Mouse (Mus musculus) forebrain, embryonic 15.5 days (tissue): ENCODE results near the gene Bicra. TPM values are rescaled to one million over a fixed set of nuclear protein-coding genes. Genes with fewer than 3 reads are reported as not detected.
A peak's percentile ranks its signal among the peaks of the same experiment; 100 is the strongest.

Experiments
- ATAC-seq: fragments of 200-750 bp; cut with Nextera tagmentation; replicated peaks from 2 replicates; pipeline ENCODE4 v1.8.0; 2017; ENCODE audit warnings: mild to moderate bottlenecking, moderate TSS enrichment, moderate library complexity
- H3K27ac ChIP-seq: fragments of 300-500 bp; sonication (generic); replicated peaks from 2 replicates; pipeline ENCODE4 v1.5.1; 2015; ENCODE audit warnings: mild to moderate bottlenecking, inconsistent platforms
- H3K27me3 ChIP-seq: fragments of 300-500 bp; sonication (generic); 2 replicates; pipeline ENCODE4 v1.6.1; 2015; ENCODE audit warnings: inconsistent platforms
- H3K36me3 ChIP-seq: fragments of 300-500 bp; sonication (generic); 2 replicates; pipeline ENCODE4 v1.6.1; 2015; ENCODE audit warnings: mild to moderate bottlenecking, inconsistent platforms
- H3K4me1 ChIP-seq: fragments of 300-500 bp; sonication (generic); 2 replicates; pipeline ENCODE4 v1.6.1; 2015; ENCODE audit warnings: inconsistent platforms
- H3K4me2 ChIP-seq: fragments of 300-500 bp; sonication (generic); replicated peaks from 2 replicates; pipeline ENCODE4 v1.6.1; 2015; ENCODE audit warnings: mild to moderate bottlenecking, inconsistent platforms
- H3K4me3 ChIP-seq: fragments of 300-500 bp; sonication (generic); 2 replicates; pipeline ENCODE4 v1.5.1; 2015; ENCODE audit warnings: mild to moderate bottlenecking, inconsistent platforms
- H3K9ac ChIP-seq: fragments of 300-500 bp; sonication (generic); replicated peaks from 2 replicates; pipeline ENCODE4 v1.6.1; 2015; ENCODE audit warnings: mild to moderate bottlenecking, inconsistent platforms
- H3K9me3 ChIP-seq: fragments of 300-500 bp; sonication (generic); 2 replicates; pipeline ENCODE4 v1.6.1; 2016; ENCODE audit warnings: inconsistent platforms
- WGBS: fragments of 180-500 bp; shearing (Covaris S2); methylation state at CpG from one replicate; pipeline ENCODE4 v1.1.7; 2015; ENCODE audit warnings: mixed read lengths; 5-methylcytosine and 5-hydroxymethylcytosine counted together
- polyA plus RNA-seq: library from polyadenylated mRNA; unstranded; fragments of >200 nt; fragmentation: Nextera tagmentation; extraction: Ambion mirVana; gene quantifications from 2 replicates; pipeline ENCODE4 v1.2.1, GENCODE M21; 2015

Bicra gene
- polyA plus RNA-seq = 10.1 and 10.7 TPM in 2 replicates

DNA sequence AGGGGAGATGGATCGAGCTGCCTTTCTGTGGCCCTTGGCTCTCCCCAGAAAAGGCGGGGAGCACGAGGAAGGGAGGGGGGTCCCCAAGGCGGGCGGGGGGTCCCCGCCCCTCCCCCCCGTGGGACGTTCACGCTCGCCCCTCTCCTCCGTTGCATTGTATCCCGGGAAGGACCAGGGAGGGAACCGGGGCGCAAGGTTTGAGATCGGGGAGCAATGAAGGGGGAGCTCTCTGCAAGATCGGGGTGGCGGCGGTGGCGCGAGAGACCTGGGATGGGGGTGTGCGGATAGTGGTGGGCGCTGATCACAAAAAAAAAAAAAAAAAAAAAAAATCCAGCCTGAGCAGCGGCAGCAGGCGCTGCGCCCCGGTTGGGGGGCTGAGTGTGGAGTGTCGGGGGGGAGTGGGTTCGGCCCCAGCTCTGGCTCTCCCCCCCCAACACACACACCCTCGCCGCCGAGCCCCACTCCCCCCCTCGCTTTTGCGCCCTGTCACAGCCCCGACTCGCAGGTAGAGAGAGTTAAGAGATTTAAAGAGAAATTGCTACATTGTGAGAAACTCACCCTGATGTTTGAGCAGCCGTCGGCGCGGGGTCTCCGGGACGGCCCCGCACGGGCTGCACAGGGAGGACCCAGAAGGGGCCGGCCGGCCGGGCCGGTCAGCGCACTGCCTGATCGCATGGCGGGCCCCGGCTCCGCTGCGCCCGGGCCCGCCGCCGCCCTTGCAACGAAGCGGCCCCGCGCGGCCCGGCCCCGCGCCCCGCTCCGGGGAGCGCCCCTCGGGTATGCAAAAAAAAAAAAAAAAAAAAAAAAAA, at the start of gene Bicra:
Bicra (minus strand) TSS at position 584 of the 809 bp plus-strand sequence.
- Histone ChIP-seq H3K4me1 (peaks cover 65% of the 10 kb centered on the region), H3K9me3 (no peaks in the 10 kb centered on the region), H3K9ac (peak within 1 kb of the TSS; percentile 97), H3K4me3 (peak within 1 kb of the TSS; percentile 89), H3K27me3 (no peaks in the 10 kb centered on the region), H3K4me2 (peak within 1 kb of the TSS; percentile 75), H3K27ac (peak within 1 kb of the TSS; percentile 98), H3K36me3 (no peaks in the 10 kb centered on the region)
- ATAC-seq = peak; percentile 73
- 1% methylated on average over 57 of the region's 69 CpGs for WGBS

DNA sequence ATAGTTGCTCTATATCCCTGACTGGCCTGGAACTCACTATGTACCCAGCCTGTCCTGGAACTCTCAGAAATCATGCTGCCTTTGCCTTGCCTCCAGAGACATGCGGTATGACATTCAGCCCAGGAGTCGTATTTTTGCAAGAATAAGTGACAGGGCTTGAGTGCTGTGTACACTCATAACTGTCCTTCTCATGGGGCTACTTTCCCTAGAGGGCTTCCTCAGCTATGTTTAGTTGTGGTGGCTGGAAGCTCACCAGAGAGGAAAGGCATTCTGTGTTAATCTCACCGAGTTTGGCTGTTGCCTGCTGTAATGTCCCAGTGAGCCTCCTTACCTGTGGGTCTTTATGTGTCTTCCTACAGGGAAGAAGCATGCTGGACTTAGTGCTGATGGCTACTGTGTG, 46.9 kb upstream of the Bicra start:
- Histone ChIP-seq H3K4me2 (no peak overlapping the region), H3K9ac (no peak overlapping the region), H3K27ac (no peak overlapping the region), H3K4me3 (no peak overlapping the region), H3K36me3 (no peaks in the 10 kb centered on the region), H3K9me3 (no peaks in the 10 kb centered on the region), H3K4me1 (peaks cover 13% of the 10 kb centered on the region), H3K27me3 (no peaks in the 10 kb centered on the region)
- WGBS = 67% methylated on average over 3 of the region's 3 CpGs
- no peak for ATAC-seq

DNA sequence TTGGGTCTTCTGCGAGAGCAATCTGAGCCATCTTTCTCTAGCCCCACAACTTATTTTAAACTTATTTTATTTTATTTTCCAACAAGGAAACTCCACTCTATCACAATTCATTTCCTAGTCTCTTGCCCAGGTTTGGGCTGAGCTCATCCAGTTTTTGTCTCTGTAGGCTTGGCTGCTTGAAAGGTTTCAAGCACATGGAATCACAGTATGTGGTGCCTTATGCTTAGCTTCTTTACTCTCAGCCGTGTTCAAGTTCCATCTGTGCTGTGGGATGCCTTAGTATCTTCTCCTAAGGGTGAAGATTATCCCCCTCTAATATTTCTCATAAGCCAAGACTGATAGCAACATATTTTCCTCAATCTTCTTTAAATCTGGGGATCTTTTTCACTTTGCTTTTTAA, 39.9 kb upstream of the Bicra start:
- Histone ChIP-seq H3K36me3 (no peaks in the 10 kb centered on the region), H3K27me3 (no peaks in the 10 kb centered on the region), H3K4me1 (no peaks in the 10 kb centered on the region), H3K27ac (no peak overlapping the region), H3K4me3 (no peak overlapping the region), H3K9me3 (no peaks in the 10 kb centered on the region), H3K4me2 (no peak overlapping the region), H3K9ac (no peak overlapping the region)
- 75% methylated on average over 2 of the region's 2 CpGs for WGBS
- no peak for ATAC-seq

DNA sequence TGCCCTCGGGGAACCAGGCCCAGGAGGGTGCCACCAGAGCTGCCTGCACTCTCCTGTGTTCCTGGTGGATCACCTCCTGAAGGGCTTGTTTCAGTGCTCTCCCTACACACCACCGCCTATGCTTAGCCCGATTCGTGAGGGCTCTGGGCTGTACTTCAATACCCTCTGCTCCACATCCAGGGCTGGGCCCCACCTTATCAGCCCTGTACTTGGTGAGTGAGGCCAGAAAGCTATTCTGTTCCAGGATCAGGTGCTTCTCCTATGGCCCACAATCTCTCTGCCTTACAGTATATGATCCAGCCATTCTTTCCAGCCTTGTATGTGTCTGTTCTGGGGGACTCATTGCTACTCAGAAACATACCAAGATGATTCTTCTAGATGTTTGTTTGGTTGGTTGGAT, 35.6 kb upstream of the Bicra start:
- no peaks in the 10 kb centered on the region for H3K36me3 ChIP-seq
- H3K9me3 ChIP-seq = no peaks in the 10 kb centered on the region
- H3K27ac ChIP-seq = no peak overlapping the region
- no peak for ATAC-seq
- no peak overlapping the region for H3K4me2 ChIP-seq
- H3K27me3 ChIP-seq = no peaks in the 10 kb centered on the region
- H3K4me3 ChIP-seq = no peak overlapping the region
- no peak overlapping the region for H3K9ac ChIP-seq
- no peaks in the 10 kb centered on the region for H3K4me1 ChIP-seq
- 61% methylated on average over 4 of the region's 4 CpGs for WGBS

DNA sequence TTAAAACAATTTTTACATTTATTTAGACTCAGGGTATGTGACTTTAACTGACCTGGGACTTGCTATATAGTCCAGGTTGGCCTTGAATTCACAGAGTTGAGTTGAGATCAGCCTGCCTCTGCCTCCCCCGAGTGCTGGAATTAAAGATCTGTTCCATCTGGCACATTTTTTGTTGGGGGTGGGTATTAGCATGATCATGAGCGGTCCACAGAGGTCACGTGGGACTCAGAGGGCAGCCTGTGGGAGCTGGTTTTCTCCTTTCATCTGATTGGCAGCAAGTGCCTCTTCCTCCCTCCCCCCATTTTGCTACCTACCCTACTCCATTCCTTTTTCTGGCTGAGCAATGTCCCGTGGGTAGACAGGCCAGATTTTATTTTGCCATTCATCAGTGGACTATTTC, 32.9 kb upstream of the Bicra start:
- WGBS = 68% methylated on average over 4 of the region's 4 CpGs
- H3K27ac ChIP-seq = no peak overlapping the region
- ATAC-seq = no peak

DNA sequence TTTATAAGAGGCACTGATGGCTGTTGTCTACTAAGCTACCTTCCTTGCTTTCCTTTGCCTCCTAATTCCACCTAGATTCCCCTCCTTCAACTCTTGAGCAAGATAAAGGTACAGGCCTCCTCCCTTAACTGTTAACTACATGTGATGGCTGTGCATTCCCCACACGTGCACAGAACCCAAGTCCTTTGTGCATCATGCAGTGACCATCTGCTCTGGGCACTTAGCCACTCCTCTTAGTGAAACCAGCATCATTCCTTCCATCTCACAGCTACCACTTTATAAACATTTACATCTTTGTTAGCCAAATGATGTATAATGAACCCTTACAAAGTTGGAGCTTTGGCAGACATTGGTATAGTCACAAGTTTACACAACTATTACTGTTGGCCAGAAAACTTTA, 32.2 kb upstream of the Bicra start:
- WGBS = 50% methylated on average over 1 of the region's 1 CpGs
- no peaks in the 10 kb centered on the region for H3K4me1 ChIP-seq
- H3K9ac ChIP-seq = no peak overlapping the region
- H3K9me3 ChIP-seq = no peaks in the 10 kb centered on the region
- no peaks in the 10 kb centered on the region for H3K27me3 ChIP-seq
- no peak overlapping the region for H3K4me2 ChIP-seq
- ATAC-seq = no peak
- no peak overlapping the region for H3K27ac ChIP-seq
- no peaks in the 10 kb centered on the region for H3K36me3 ChIP-seq
- no peak overlapping the region for H3K4me3 ChIP-seq

More for the DNA sequence above, 32.9 kb upstream of the Bicra start:
- Histone ChIP-seq H3K4me1 (no peaks in the 10 kb centered on the region), H3K27me3 (no peaks in the 10 kb centered on the region), H3K9me3 (no peaks in the 10 kb centered on the region), H3K9ac (no peak overlapping the region), H3K4me3 (no peak overlapping the region), H3K36me3 (no peaks in the 10 kb centered on the region), H3K4me2 (no peak overlapping the region)

DNA sequence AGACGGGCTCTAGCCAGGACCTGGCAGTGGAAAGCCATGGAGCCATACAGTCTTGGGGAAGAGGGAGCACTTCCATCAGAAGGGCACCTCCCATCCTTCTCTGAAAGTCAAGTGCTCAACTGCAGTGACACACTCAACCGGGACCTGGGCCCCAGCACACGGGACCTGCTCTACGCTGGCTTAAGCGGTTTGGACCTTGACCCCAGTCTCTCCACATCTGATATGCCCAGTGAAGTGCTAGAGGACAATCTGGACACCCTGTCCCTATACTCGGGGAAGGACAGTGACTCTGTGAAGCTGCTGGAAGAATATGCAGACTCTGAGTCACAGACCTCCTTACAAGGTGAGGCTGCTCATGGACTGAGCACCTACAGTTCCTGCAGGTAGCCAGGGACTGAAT, 24.2 kb upstream of the Bicra start:
- no peak overlapping the region for H3K27ac ChIP-seq
- no peak overlapping the region for H3K4me2 ChIP-seq
- H3K9ac ChIP-seq = no peak overlapping the region
- H3K27me3 ChIP-seq = no peaks in the 10 kb centered on the region
- no peak overlapping the region for H3K4me3 ChIP-seq
- H3K9me3 ChIP-seq = no peaks in the 10 kb centered on the region
- 83% methylated on average over 6 of the region's 6 CpGs for WGBS
- no peaks in the 10 kb centered on the region for H3K36me3 ChIP-seq
- no peak for ATAC-seq
- no peaks in the 10 kb centered on the region for H3K4me1 ChIP-seq

DNA sequence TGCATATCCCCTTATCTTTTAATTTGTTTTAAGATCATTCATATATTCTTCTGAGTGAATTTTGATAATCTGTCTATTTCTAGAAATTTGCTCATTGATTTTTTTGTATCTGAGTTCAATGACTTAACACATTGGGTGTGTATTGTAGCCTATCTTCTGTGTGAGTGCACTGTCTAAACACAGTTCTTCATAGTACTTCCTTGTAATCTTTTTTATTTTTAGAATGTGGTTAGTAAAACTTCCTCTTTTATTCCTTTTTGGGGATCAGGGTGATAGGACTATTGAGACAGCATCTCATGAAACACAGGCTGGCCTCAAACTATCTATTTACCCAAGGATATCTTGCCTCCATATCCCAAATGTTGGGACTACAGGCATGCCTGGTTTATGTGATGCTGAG, 23.1 kb upstream of the Bicra start:
- no peak overlapping the region for H3K27ac ChIP-seq
- ATAC-seq = no peak
- H3K4me2 ChIP-seq = no peak overlapping the region
- no peak overlapping the region for H3K4me3 ChIP-seq
- no peaks in the 10 kb centered on the region for H3K36me3 ChIP-seq
- H3K4me1 ChIP-seq = no peaks in the 10 kb centered on the region
- H3K27me3 ChIP-seq = no peaks in the 10 kb centered on the region
- H3K9me3 ChIP-seq = no peaks in the 10 kb centered on the region
- H3K9ac ChIP-seq = no peak overlapping the region

DNA sequence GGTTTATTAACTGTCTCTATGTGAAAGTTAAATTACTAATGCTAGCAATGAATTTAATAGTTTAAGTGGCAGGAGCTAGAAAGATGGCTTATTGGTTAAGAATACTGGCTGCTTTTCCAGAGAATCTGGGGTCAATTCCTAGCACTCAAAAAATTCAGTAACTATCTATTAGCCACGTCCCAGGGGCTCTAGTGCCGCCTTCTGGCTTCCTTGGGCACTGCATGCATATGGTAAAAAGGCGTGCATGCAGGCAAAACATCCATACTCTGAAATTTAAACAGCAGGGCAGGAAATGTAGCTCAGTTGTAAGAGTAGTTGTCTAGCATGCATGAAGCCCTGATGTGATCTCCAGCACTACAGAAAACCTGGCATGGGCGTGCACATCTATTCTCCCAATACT, 15.8 kb upstream of the Bicra start:
- no peak for ATAC-seq
- Histone ChIP-seq H3K36me3 (no peaks in the 10 kb centered on the region), H3K27ac (no peak overlapping the region), H3K9me3 (no peaks in the 10 kb centered on the region), H3K9ac (no peak overlapping the region), H3K4me1 (no peaks in the 10 kb centered on the region), H3K4me3 (no peak overlapping the region), H3K27me3 (peaks cover 11% of the 10 kb centered on the region), H3K4me2 (no peak overlapping the region)
- WGBS = 29% methylated on average over 4 of the region's 4 CpGs

DNA sequence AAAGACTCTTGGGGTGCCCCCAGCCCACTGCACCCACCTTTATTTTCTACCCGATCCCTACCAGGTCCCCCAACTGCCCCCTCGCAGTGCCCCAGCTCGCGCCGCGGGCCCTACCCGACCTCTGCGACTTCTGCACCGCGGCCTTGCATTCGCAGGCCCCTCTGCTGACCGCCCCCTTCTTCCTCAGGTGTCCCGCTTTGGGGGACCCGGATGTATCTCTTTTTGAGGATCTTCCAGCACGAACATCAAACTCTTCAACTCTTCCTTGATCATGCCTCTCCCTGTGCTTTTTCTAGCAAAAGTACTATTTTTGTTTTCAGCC, 14.3 kb upstream of the Bicra start:
- 79% methylated on average over 15 of the region's 15 CpGs for WGBS
- H3K4me3 ChIP-seq = no peak overlapping the region
- H3K27me3 ChIP-seq = peaks cover 11% of the 10 kb centered on the region

DNA sequence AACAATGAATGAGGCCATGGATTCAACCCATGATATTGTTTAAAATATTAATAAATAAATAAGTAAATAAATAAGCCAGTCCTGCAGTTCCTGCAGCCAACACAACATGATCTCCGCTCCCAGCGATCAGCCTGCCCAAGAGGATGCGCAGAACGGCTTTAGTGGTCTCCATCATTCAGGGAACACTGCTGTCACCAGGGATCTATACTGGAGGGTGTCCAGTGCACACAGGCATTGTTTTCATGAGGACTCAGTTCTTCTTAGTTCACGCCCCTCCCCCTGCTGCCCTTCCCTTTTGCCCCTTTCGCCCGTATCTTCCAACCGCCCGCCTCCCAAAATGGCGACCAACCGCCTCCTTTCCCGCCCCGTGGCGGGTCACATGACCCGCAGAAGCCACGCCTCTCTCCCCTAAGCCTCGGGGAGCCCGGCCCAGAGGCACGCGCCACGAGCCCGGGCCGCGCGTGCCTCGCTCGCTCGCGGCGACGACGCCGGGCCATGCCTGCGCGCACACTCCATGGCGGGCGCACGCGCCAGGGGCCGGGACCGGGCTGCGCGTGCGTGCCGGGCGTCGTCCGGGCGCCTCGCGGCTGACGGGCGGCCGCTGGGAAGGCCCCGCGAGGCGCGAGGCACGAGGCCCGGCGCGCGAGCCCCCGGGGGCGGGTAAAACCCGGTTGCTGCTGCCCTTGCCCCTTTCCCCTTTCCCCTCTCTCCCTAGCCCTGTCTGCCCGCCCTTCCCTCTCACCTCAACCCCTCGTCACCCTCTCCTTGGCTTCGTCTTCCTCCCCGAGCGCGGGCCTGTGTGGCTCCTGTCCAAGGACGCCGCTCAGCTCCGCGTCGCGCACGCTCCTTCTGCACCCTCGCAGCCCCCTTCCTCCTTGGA, 13.7 kb upstream of the Bicra start, which contains the start of gene Zfp541:
Zfp541 (plus strand) TSS at position 596 of the 880 bp plus-strand sequence.
- Histone ChIP-seq H3K27ac (no peak within 1 kb of the TSS), H3K27me3 (peaks cover 11% of the 10 kb centered on the region), H3K4me1 (no peaks in the 10 kb centered on the region), H3K36me3 (no peaks in the 10 kb centered on the region), H3K9ac (no peak within 1 kb of the TSS), H3K4me2 (peak within 1 kb of the TSS; percentile 19; the same call in 1 of the 2 replicates), H3K9me3 (no peaks in the 10 kb centered on the region), H3K4me3 (0 out of 2 replicates have a peak within 1 kb of the TSS, but pooled peaks have one; percentile 10)
- WGBS = 51% methylated on average over 68 of the region's 80 CpGs
- 0 out of 2 replicates have a peak, but pooled peaks have one; percentile 38 for ATAC-seq

More for the DNA sequence above, 14.3 kb upstream of the Bicra start:
- Histone ChIP-seq H3K4me1 (no peaks in the 10 kb centered on the region), H3K9ac (no peak overlapping the region), H3K27ac (no peak overlapping the region), H3K4me2 (no peak overlapping the region), H3K36me3 (no peaks in the 10 kb centered on the region), H3K9me3 (no peaks in the 10 kb centered on the region)
- ATAC-seq = no peak

DNA sequence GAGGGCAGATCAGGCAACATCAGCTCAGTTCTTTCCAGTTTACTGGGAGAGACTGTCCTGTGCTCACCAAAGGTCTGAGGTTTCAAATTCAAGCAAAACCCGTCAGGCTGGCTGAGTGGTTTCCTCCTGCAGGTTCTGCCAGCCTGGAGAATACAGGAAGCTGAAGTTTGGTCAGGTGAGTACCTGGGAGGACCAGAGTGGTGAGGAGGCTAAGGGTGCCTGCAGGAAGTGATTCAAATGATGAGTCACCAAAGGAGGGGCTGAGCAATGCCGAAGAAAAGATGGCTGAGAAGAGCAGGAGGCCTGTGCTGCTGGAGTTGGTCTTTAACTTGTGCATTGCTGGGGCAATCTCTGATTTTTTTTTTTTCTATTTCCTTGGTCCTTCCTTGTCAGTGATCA, 9.4 kb upstream of the Bicra start:
- no peak overlapping the region for H3K9ac ChIP-seq
- no peaks in the 10 kb centered on the region for H3K9me3 ChIP-seq
- peaks cover 9% of the 10 kb centered on the region; the same call in 1 of the 2 replicates for H3K4me1 ChIP-seq
- 72% methylated on average over 2 of the region's 2 CpGs for WGBS
- H3K4me2 ChIP-seq = no peak overlapping the region
- no peaks in the 10 kb centered on the region for H3K36me3 ChIP-seq
- no peak for ATAC-seq
- peaks cover 11% of the 10 kb centered on the region for H3K27me3 ChIP-seq
- H3K27ac ChIP-seq = no peak overlapping the region
- H3K4me3 ChIP-seq = no peak overlapping the region
